Mouse (Mus musculus) liver, adult 2 months (tissue): ENCODE results near the gene Cyp2d11. TPM values are rescaled to one million over a fixed set of nuclear protein-coding genes. Genes with fewer than 3 reads are reported as not detected.
A peak's percentile ranks its signal among the peaks of the same experiment; 100 is the strongest.
"Not testable (repeated sequence)": the region's sequence is repeated elsewhere in the genome, so short reads cannot be mapped to it uniquely, and the experiment has no call there.

ENCODE experiments used
- DNase-seq: peaks from one replicate; pipeline ENCODE4 v3.0.0-alpha.2; 2011; ENCODE audit warnings: low read depth, low spot score; ENCODE audit errors: extremely low read depth
- H3K27ac ChIP-seq: fragments of 200-500 bp; replicated peaks from 2 replicates; pipeline ENCODE4 v1.5.1; 2012; ENCODE audit warnings: low read depth, mild to moderate bottlenecking, control low read depth, inconsistent platforms, low read length; ENCODE audit not compliant: insufficient read depth
- H3K27me3 ChIP-seq: fragments of 200-500 bp; 2 replicates; pipeline ENCODE4 v1.6.1; 2012; ENCODE audit warnings: mild to moderate bottlenecking, moderate library complexity, low read length, inconsistent platforms; ENCODE audit not compliant: control insufficient read depth, insufficient read depth
- H3K36me3 ChIP-seq: fragments of 200-500 bp; 2 replicates; pipeline ENCODE4 v1.6.1; 2012; ENCODE audit warnings: low read length, inconsistent platforms; ENCODE audit not compliant: control insufficient read depth, insufficient read depth
- H3K4me1 ChIP-seq: fragments of 200-500 bp; 2 replicates; pipeline ENCODE4 v1.6.1; 2011; ENCODE audit warnings: low read length; ENCODE audit not compliant: control insufficient read depth, insufficient read depth
- H3K4me3 ChIP-seq: fragments of 200-500 bp; 2 replicates; pipeline ENCODE4 v1.5.1; 2011; ENCODE audit warnings: low read depth, mild to moderate bottlenecking, control low read depth, low read length, moderate library complexity; ENCODE audit not compliant: insufficient read depth
- H3K79me2 ChIP-seq: fragments of 200-500 bp; 2 replicates; pipeline ENCODE4 v1.6.1; 2012; ENCODE audit warnings: inconsistent platforms, mild to moderate bottlenecking, low read length, moderate library complexity; ENCODE audit not compliant: control insufficient read depth, insufficient read depth
- H3K9ac ChIP-seq: fragments of 200-500 bp; 2 replicates; pipeline ENCODE4 v1.6.1; 2012; ENCODE audit warnings: low read depth, mild to moderate bottlenecking, control low read depth, inconsistent platforms, low read length
- CTCF ChIP-seq: fragments of 200-500 bp; IDR thresholded peaks from 2 replicates; pipeline ENCODE4 v1.5.1; 2011; ENCODE audit warnings: low read depth, low read length, control low read depth
- POLR2A ChIP-seq: fragments of 200-500 bp; IDR thresholded peaks from 2 replicates; pipeline ENCODE4 v1.6.1; 2011; ENCODE audit warnings: low read length, control low read depth; ENCODE audit not compliant: insufficient read depth; ENCODE audit errors: extremely low read depth
- WGBS: fragments of 180-500 bp; shearing (Covaris S2); methylation state at CpG from one replicate; pipeline ENCODE4 v1.1.7; 2018; 5-methylcytosine and 5-hydroxymethylcytosine counted together
- polyA plus RNA-seq: library from polyadenylated mRNA; depleted of rRNA; stranded (reverse); fragments of >200 nt; gene quantifications from 2 replicates; pipeline ENCODE4 v1.2.3, GENCODE M21; 2012
- total RNA-seq: library from RNA; depleted of rRNA; stranded (reverse); fragments of >200 nt; gene quantifications from 2 replicates; pipeline ENCODE4 v1.2.3, GENCODE M21; 2014

The Cyp2d11 gene
- total and polyA plus RNA-seq, 2 experiments: 0.46 to 0.91 TPM

- TF ChIP-seq CTCF (no peak), POLR2A (no peak)
- peak; percentile 79 for DNase-seq
- Histone ChIP-seq H3K27ac (peak overlapping the region; percentile 70), H3K79me2 (peaks cover 3% of the 10 kb centered on the region; the same call in 1 of the 2 replicates), H3K4me1 (peaks cover 26% of the 10 kb centered on the region; the same call in 1 of the 2 replicates), H3K4me3 (no peak overlapping the region), H3K27me3 (no peaks in the 10 kb centered on the region), H3K36me3 (peaks cover 18% of the 10 kb centered on the region), H3K9ac (no peak overlapping the region)
- WGBS: 16% methylated on average over 2 of the region's 2 CpGs
Measured at GRCm38 (mm10) chr15:82401516-82401915, 7.7 kb upstream of the Cyp2d11 start.

GRCm38 (mm10) chr15:82395955-82396354, 2.1 kb upstream of the Cyp2d11 start:
- DNase-seq: peak; percentile 92
- H3K27me3 ChIP-seq, H3K79me2 ChIP-seq, H3K36me3 ChIP-seq, H3K9ac ChIP-seq, H3K4me3 ChIP-seq: not testable (repeated sequence)
- peaks cover 20% of the 10 kb centered on the region for H3K4me1 ChIP-seq
- peak overlapping the region; percentile 83 for H3K27ac ChIP-seq
- 19% methylated on average over 3 of the region's 3 CpGs for WGBS

- not testable (repeated sequence) for H3K79me2 ChIP-seq, H3K27ac ChIP-seq, H3K27me3 ChIP-seq, H3K36me3 ChIP-seq, H3K9ac ChIP-seq, H3K4me3 ChIP-seq, DNase-seq
- peaks cover 24% of the 10 kb centered on the region for H3K4me1 ChIP-seq
- 85% methylated on average over 10 of the region's 10 CpGs for WGBS
Measured at GRCm38 (mm10) chr15:82389916-82390315, 3.9 kb downstream of the Cyp2d11 start.

- no peaks in the 10 kb centered on the region for H3K79me2 ChIP-seq
- DNase-seq: peak; percentile 79
- WGBS: 28% methylated on average over 2 of the region's 2 CpGs
- H3K36me3 ChIP-seq: no peaks in the 10 kb centered on the region
- TF ChIP-seq CTCF: no peak
- no peak for TF ChIP-seq POLR2A
- peaks cover 15% of the 10 kb centered on the region for H3K4me1 ChIP-seq
- peak overlapping the region; percentile 76 for H3K27ac ChIP-seq
- H3K9ac ChIP-seq: no peak overlapping the region
- H3K27me3 ChIP-seq: no peaks in the 10 kb centered on the region
- no peak overlapping the region for H3K4me3 ChIP-seq
Measured at GRCm38 (mm10) chr15:82385729-82386128, 8.1 kb downstream of the Cyp2d11 start.

GRCm38 (mm10) chr15:82382441-82382840, 11.4 kb downstream of the Cyp2d11 start:
- Histone ChIP-seq H3K36me3 (no peaks in the 10 kb centered on the region), H3K27ac (no peak overlapping the region), H3K79me2 (peaks cover 8% of the 10 kb centered on the region; the same call in 1 of the 2 replicates), H3K27me3 (no peaks in the 10 kb centered on the region), H3K4me1 (peaks cover 22% of the 10 kb centered on the region), H3K9ac (no peak overlapping the region), H3K4me3 (no peak overlapping the region)
- 33% methylated on average over 2 of the region's 2 CpGs for WGBS
- TF ChIP-seq POLR2A (no peak), CTCF (no peak)
- peak; percentile 94 for DNase-seq

- Histone ChIP-seq H3K27ac (peak overlapping the region; percentile 99), H3K9ac (peak overlapping the region; percentile 75), H3K79me2 (peaks cover 11% of the 10 kb centered on the region; the same call in 1 of the 2 replicates), H3K4me1 (peaks cover 28% of the 10 kb centered on the region), H3K36me3 (peaks cover 3% of the 10 kb centered on the region), H3K4me3 (peak overlapping the region; percentile 92), H3K27me3 (no peaks in the 10 kb centered on the region)
- TF ChIP-seq CTCF (no peak), POLR2A (no peak)
- no peak for DNase-seq
- 17% methylated on average over 7 of the region's 7 CpGs for WGBS
Measured at GRCm38 (mm10) chr15:82380714-82381062, 13.1 kb downstream of the Cyp2d11 start.
